Mouse (Mus musculus): ENCODE data around the gene Lst1. TPM values are rescaled to one million over a fixed set of nuclear protein-coding genes. Genes with fewer than 3 reads are reported as not detected.
A peak's percentile ranks its signal among the peaks of the same experiment; 100 is the strongest.

The Lst1 gene
- polyA plus RNA-seq, 1 experiment from 2014 or later: 10.7 TPM

- Histone ChIP-seq H3K4me2 (replicated peaks; ENCODE audit: low read depth, low read length) (no peak overlapping the region), H3K9ac (replicated peaks; ENCODE audit: low read length) (0 out of 2 replicates have a peak overlapping the region, but pooled peaks have one; percentile 32), H3K27ac (ENCODE audit: low read length) (peak overlapping the region; percentile 69; the same call in 1 of the 2 replicates), H3K4me3 (ENCODE audit: low read length) (no peak overlapping the region), H3K27me3 (ENCODE audit: insufficient read depth, low read length) (no peaks in the 10 kb centered on the region), H3K36me3 (ENCODE audit: insufficient read depth, low read length) (no peaks in the 10 kb centered on the region), H3K4me1 (ENCODE audit: insufficient read depth, low read length) (no peaks in the 10 kb centered on the region), H3K9me3 (ENCODE audit: low read length) (no peaks in the 10 kb centered on the region)
- ATAC-seq (ENCODE audit: low FRiP score, low TSS enrichment): no peak
- WGBS: 64% methylated on average over 8 of the region's 8 CpGs
Measured at GRCm38 (mm10) chr17:35174201-35174977, 13.8 kb downstream of the Lst1 start.

GRCm38 (mm10) chr17:35173329-35173728, 14.9 kb downstream of the Lst1 start:
- Histone ChIP-seq H3K27ac (ENCODE audit: low read length) (peak overlapping the region; percentile 69), H3K4me2 (replicated peaks; ENCODE audit: low read depth, low read length) (no peak overlapping the region), H3K4me1 (ENCODE audit: insufficient read depth, low read length) (no peaks in the 10 kb centered on the region), H3K9ac (replicated peaks; ENCODE audit: low read length) (no peak overlapping the region), H3K4me3 (ENCODE audit: low read length) (no peak overlapping the region), H3K27me3 (ENCODE audit: insufficient read depth, low read length) (no peaks in the 10 kb centered on the region), H3K36me3 (ENCODE audit: insufficient read depth, low read length) (no peaks in the 10 kb centered on the region), H3K9me3 (ENCODE audit: low read length) (no peaks in the 10 kb centered on the region)
- no peak for ATAC-seq (ENCODE audit: low FRiP score, low TSS enrichment)
- WGBS: 77% methylated on average over 3 of the region's 3 CpGs

- H3K4me3 ChIP-seq (ENCODE audit: low read length): no peak overlapping the region
- no peak overlapping the region for H3K4me2 ChIP-seq (replicated peaks; ENCODE audit: low read depth, low read length)
- no peak overlapping the region for H3K9ac ChIP-seq (replicated peaks; ENCODE audit: low read length)
- H3K4me1 ChIP-seq (ENCODE audit: insufficient read depth, low read length): no peaks in the 10 kb centered on the region
- ATAC-seq (ENCODE audit: low FRiP score, low TSS enrichment): no peak
- WGBS: 68% methylated on average over 11 of the region's 11 CpGs
- no peaks in the 10 kb centered on the region for H3K27me3 ChIP-seq (ENCODE audit: insufficient read depth, low read length)
- H3K9me3 ChIP-seq (ENCODE audit: low read length): no peaks in the 10 kb centered on the region
- H3K36me3 ChIP-seq (ENCODE audit: insufficient read depth, low read length): no peaks in the 10 kb centered on the region
- H3K27ac ChIP-seq (ENCODE audit: low read length): peak overlapping the region; percentile 69; the same call in 1 of the 2 replicates
Measured at GRCm38 (mm10) chr17:35172445-35173234, 15.6 kb downstream of the Lst1 start.

- no peak overlapping the region for H3K4me3 ChIP-seq (ENCODE audit: low read length)
- no peak overlapping the region for H3K4me2 ChIP-seq (replicated peaks; ENCODE audit: low read depth, low read length)
- H3K36me3 ChIP-seq (ENCODE audit: insufficient read depth, low read length): no peaks in the 10 kb centered on the region
- 12% methylated on average over 4 of the region's 4 CpGs for WGBS
- peaks cover 9% of the 10 kb centered on the region for H3K4me1 ChIP-seq (ENCODE audit: insufficient read depth, low read length)
- H3K9me3 ChIP-seq (ENCODE audit: low read length): no peaks in the 10 kb centered on the region
- no peaks in the 10 kb centered on the region for H3K27me3 ChIP-seq (ENCODE audit: insufficient read depth, low read length)
- ATAC-seq (ENCODE audit: low FRiP score, low TSS enrichment): no peak
- 0 out of 2 replicates have a peak overlapping the region, but pooled peaks have one; percentile 20 for H3K9ac ChIP-seq (replicated peaks; ENCODE audit: low read length)
- H3K27ac ChIP-seq (ENCODE audit: low read length): no peak overlapping the region
Measured at GRCm38 (mm10) chr17:35168541-35169207, 19.6 kb downstream of the Lst1 start.

GRCm38 (mm10) chr17:35167794-35168193, 20.4 kb downstream of the Lst1 start:
- Histone ChIP-seq H3K27me3 (ENCODE audit: insufficient read depth, low read length) (no peaks in the 10 kb centered on the region), H3K36me3 (ENCODE audit: insufficient read depth, low read length) (no peaks in the 10 kb centered on the region), H3K4me1 (ENCODE audit: insufficient read depth, low read length) (peaks cover 17% of the 10 kb centered on the region), H3K4me2 (replicated peaks; ENCODE audit: low read depth, low read length) (no peak overlapping the region), H3K4me3 (ENCODE audit: low read length) (no peak overlapping the region), H3K9me3 (ENCODE audit: low read length) (no peaks in the 10 kb centered on the region), H3K9ac (replicated peaks; ENCODE audit: low read length) (no peak overlapping the region), H3K27ac (ENCODE audit: low read length) (no peak overlapping the region)
- 89% methylated on average over 7 of the region's 7 CpGs for WGBS
- ATAC-seq (ENCODE audit: low FRiP score, low TSS enrichment): no peak

- Histone ChIP-seq H3K4me2 (replicated peaks; ENCODE audit: low read depth, low read length) (peak overlapping the region; percentile 57), H3K27me3 (ENCODE audit: insufficient read depth, low read length) (no peaks in the 10 kb centered on the region), H3K9me3 (ENCODE audit: low read length) (no peaks in the 10 kb centered on the region), H3K4me3 (ENCODE audit: low read length) (no peak overlapping the region), H3K9ac (replicated peaks; ENCODE audit: low read length) (peak overlapping the region; percentile 65), H3K36me3 (ENCODE audit: insufficient read depth, low read length) (peaks cover 10% of the 10 kb centered on the region), H3K27ac (ENCODE audit: low read length) (no peak overlapping the region), H3K4me1 (ENCODE audit: insufficient read depth, low read length) (peaks cover 30% of the 10 kb centered on the region)
- no peak for ATAC-seq (ENCODE audit: low FRiP score, low TSS enrichment)
- 72% methylated on average over 8 of the region's 8 CpGs for WGBS
Measured at GRCm38 (mm10) chr17:35166352-35167035, 21.7 kb downstream of the Lst1 start.

GRCm38 (mm10) chr17:35165451-35166155, 22.6 kb downstream of the Lst1 start:
- no peaks in the 10 kb centered on the region for H3K27me3 ChIP-seq (ENCODE audit: insufficient read depth, low read length)
- peak overlapping the region; percentile 57 for H3K4me2 ChIP-seq (replicated peaks; ENCODE audit: low read depth, low read length)
- no peak for ATAC-seq (ENCODE audit: low FRiP score, low TSS enrichment)
- peaks cover 30% of the 10 kb centered on the region for H3K4me1 ChIP-seq (ENCODE audit: insufficient read depth, low read length)
- peak overlapping the region; percentile 79 for H3K9ac ChIP-seq (replicated peaks; ENCODE audit: low read length)
- peak overlapping the region; percentile 100 for H3K27ac ChIP-seq (ENCODE audit: low read length)
- 18% methylated on average over 12 of the region's 12 CpGs for WGBS
- H3K9me3 ChIP-seq (ENCODE audit: low read length): no peaks in the 10 kb centered on the region
- peak overlapping the region; percentile 99 for H3K4me3 ChIP-seq (ENCODE audit: low read length)
- peaks cover 19% of the 10 kb centered on the region for H3K36me3 ChIP-seq (ENCODE audit: insufficient read depth, low read length)

- peak; percentile 96 for ATAC-seq (ENCODE audit: low FRiP score, low TSS enrichment)
- H3K4me2 ChIP-seq (replicated peaks; ENCODE audit: low read depth, low read length): peak within 1 kb of the TSS; percentile 98
Measured at GRCm38 (mm10) chr17:35164568-35165450, 23.4 kb downstream of the Lst1 start, which contains the start of gene Prrc2a. Gene Prrc2a (minus strand): TSS chr17:35164897.

More at GRCm38 (mm10) chr17:35164568-35165450, 23.4 kb downstream of the Lst1 start, which contains the start of gene Prrc2a:
- under 1% methylated on average over 70 of the region's 89 CpGs for WGBS
- no peaks in the 10 kb centered on the region for H3K9me3 ChIP-seq (ENCODE audit: low read length)
- H3K4me1 ChIP-seq (ENCODE audit: insufficient read depth, low read length): peaks cover 30% of the 10 kb centered on the region
- H3K27ac ChIP-seq (ENCODE audit: low read length): peak within 1 kb of the TSS; percentile 100
- H3K36me3 ChIP-seq (ENCODE audit: insufficient read depth, low read length): peaks cover 27% of the 10 kb centered on the region
- H3K9ac ChIP-seq (replicated peaks; ENCODE audit: low read length): peak within 1 kb of the TSS; percentile 99
- no peaks in the 10 kb centered on the region for H3K27me3 ChIP-seq (ENCODE audit: insufficient read depth, low read length)
- H3K4me3 ChIP-seq (ENCODE audit: low read length): peak within 1 kb of the TSS; percentile 99

All from kidney, embryonic 16.5 days (tissue).